Mouse (Mus musculus): Measurements from ENCODE around the gene Accsl. TPM values are rescaled to one million over a fixed set of nuclear protein-coding genes. Genes with fewer than 3 reads are reported as not detected.

Accsl gene
- polyA plus RNA-seq, 1 experiment from 2014 or later = not detected

DNA sequence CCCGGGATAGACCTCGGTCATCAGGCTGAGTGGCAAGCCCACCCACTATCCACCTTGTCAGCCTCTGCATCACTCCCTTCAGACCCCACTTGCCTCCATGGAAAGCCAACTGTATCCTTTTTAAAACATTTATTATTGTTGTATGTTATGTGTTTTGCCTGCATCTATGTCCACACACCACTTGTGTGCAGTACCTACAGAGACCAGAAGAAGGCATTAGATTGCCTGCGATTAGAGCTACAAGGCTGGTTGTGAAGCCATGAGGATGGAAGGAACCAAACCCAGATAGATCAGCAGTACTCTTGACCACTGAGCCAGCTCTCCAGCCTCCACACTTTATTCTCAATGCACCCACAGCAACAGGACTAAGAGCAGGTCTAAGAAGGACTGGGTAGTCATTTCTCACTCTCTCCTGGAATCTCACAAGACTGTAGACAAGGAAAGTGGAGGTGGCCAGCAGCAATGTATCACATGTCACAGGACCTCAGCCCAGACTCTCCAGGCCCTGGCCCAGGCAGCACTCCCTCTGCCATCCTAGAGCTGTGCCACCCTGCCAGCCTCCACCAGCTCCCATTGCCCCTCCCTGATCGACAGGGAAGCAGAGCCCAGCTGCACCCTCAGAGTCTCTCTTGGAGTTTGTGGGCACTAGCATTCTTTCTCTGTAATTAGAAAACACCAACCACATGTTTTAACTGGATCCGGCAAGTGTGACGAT is 62.3 kb downstream of the Accsl start:
- Histone ChIP-seq H3K27me3 (replicated peaks) (no peaks in the 10 kb centered on the region), H3K4me3 (no peak overlapping the region), H3K4me1 (peaks cover 5% of the 10 kb centered on the region), H3K27ac (replicated peaks) (no peak overlapping the region), H3K4me2 (no peak overlapping the region), H3K9ac (no peak overlapping the region), H3K36me3 (peaks cover 91% of the 10 kb centered on the region), H3K9me3 (no peaks in the 10 kb centered on the region)
- WGBS = 87% methylated on average over 6 of the region's 6 CpGs
- no peak for ATAC-seq (ENCODE audit: extremely low read depth, insufficient number of reproducible peaks, low FRiP score, low TSS enrichment)

DNA sequence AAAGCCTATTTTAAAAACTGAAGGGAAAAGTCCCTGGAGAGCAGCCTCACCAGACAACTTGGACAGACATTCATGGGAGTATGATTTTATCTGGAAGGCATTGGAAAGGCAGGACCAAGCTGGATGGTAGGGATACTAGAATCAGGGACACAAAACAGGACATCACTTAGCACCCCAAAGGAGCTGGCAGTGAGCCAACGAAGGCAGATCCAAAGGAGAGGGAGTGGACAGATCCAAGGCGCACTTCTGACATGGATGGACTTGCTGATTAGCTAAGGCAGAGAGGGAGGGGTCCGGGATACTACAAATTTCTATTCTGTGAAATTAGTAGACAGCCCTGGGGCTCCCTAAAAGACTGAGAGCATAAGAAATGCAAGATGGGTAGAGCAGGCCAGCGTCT is 63.4 kb downstream of the Accsl start:
- Histone ChIP-seq H3K36me3 (peaks cover 81% of the 10 kb centered on the region), H3K27ac (replicated peaks) (no peak overlapping the region), H3K27me3 (replicated peaks) (no peaks in the 10 kb centered on the region), H3K4me2 (no peak overlapping the region), H3K4me3 (no peak overlapping the region), H3K9ac (no peak overlapping the region), H3K4me1 (peaks cover 5% of the 10 kb centered on the region), H3K9me3 (no peaks in the 10 kb centered on the region)
- whole genome bisulfite sequencing = 66% methylated on average over 4 of the region's 4 CpGs
- ATAC-seq (ENCODE audit: extremely low read depth, insufficient number of reproducible peaks, low FRiP score, low TSS enrichment) = no peak

Other genes starting within 250 kb of the Accsl start
- 0.09 and 0.16 TPM in 2 replicates for gene Alx4, start 226.8 kb downstream of the Accsl start, polyA plus RNA-seq (2015; fragmentation: Nextera tagmentation; extraction: Ambion mirVana)
- 68.3 and 72.2 TPM in 2 replicates for gene Ext2, start 46.6 kb downstream of the Accsl start, polyA plus RNA-seq (2015; fragmentation: Nextera tagmentation; extraction: Ambion mirVana)
- 6.1 and 7.6 TPM in 2 replicates for gene Accs, start 19.2 kb downstream of the Accsl start, polyA plus RNA-seq (2015; fragmentation: Nextera tagmentation; extraction: Ambion mirVana)
- 4.0 and 4.3 TPM in 2 replicates for gene Gm13889, start 88.0 kb upstream of the Accsl start, polyA plus RNA-seq (2015; fragmentation: Nextera tagmentation; extraction: Ambion mirVana)
- not detected in 2 replicates for gene Gm27027, start 127.2 kb upstream of the Accsl start, polyA plus RNA-seq (2015; fragmentation: Nextera tagmentation; extraction: Ambion mirVana)
- gene Alkbh3, start 141.7 kb upstream of the Accsl start, polyA plus RNA-seq (2015; fragmentation: Nextera tagmentation; extraction: Ambion mirVana) = 63.6 and 64.9 TPM in 2 replicates

All from heart, embryonic 13.5 days (tissue).